Comparison of ENCODE assay signal across 16 mouse cellular contexts in the genomic region with DNA sequence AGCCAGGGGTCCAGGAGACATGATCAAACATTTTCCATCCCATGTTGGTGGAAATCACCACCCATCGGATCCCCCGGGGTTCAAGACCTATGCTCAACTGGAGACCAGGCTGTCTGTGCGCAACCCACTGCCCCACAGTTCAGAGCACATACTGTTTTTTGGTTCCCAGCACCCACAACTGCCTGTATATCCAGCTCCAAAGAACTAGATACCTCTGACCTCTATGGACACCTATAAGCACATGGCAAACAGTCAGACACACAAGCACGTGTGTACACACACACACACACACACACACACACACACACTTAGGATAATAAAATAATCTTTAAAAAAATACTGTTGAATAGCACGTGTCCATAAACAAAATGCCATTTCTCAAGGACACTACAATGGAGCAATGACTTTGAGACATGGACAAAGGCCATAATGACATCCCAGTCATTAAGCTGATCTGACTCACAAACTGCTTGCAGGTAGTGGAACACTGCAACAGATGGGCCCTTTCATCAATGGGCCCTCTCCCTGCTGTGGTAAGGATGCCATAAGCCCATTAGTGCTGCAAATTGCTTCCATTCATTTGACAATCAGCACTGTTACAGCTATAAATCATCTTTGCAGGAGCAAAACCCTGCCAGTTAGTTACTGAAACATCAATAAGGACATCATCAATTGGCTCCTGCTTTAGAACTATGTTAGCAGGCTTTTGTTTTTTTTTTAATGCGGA.
DNase-seq lines count a peak whose midpoint lies in the region; ATAC-seq and TF ChIP-seq lines count a peak whose summit lies in the region.
"Had no signal": no experiment of that assay in that cellular context is flagged by ENCODE, and none has a peak within 500 bp of the region (broad histone marks: within the 10 kb centered on the region; RNA-seq: fewer than 3 reads in every experiment).

No protein-coding gene starts in this region.

- no peak for TF ChIP-seq CTCF in left cerebral cortex, adult 2 months (IDR thresholded peaks at IDR 0.05)
- no peak for TF ChIP-seq CTCF in olfactory bulb, adult 2 months (IDR thresholded peaks at IDR 0.05; ENCODE audit: insufficient read depth, low read depth, low read length)

- peaks cover 12% of the 10 kb centered on the region; the same call in 1 of the 2 replicates for H3K4me1 ChIP-seq in hindbrain, embryonic 14.5 days (replicated peaks; ENCODE audit: control insufficient read depth, insufficient read depth, low read length)
- H3K4me1 ChIP-seq in olfactory bulb, adult 2 months (ENCODE audit: control insufficient read depth, insufficient read depth, low read length) = peaks cover 13% of the 10 kb centered on the region
- H3K4me1 ChIP-seq: intestine, embryonic 15.5 days had no signal

- no peak overlapping the region for H3K4me3 ChIP-seq in left cerebral cortex, adult 2 months
- H3K4me3 ChIP-seq in hindbrain, embryonic 14.5 days (replicated peaks; ENCODE audit: low read length) = no peak overlapping the region
- H3K4me3 ChIP-seq in olfactory bulb, adult 2 months (ENCODE audit: insufficient read depth, low read depth, low read length) = no peak overlapping the region
- H3K4me3 ChIP-seq: intestine, embryonic 15.5 days had no signal

- H3K27me3 ChIP-seq in hindbrain, embryonic 14.5 days (ENCODE audit: control insufficient read depth, insufficient read depth, low read length) = no peaks in the 10 kb centered on the region
- H3K27me3 ChIP-seq: CH12.LX; intestine, embryonic 15.5 days had no signal

- TF ChIP-seq POLR2A in olfactory bulb, adult 2 months (IDR thresholded peaks at IDR 0.05; ENCODE audit: insufficient read depth, low read depth, low read length) = no peak

- 79% methylated on average over 6 of the region's 6 CpGs for WGBS in hindbrain, embryonic 14.5 days
- WGBS in olfactory bulb, adult 2 months = 86% methylated on average over 6 of the region's 6 CpGs

- peak; percentile 48 for DNase-seq in cerebellum, adult 9-11 months
- DNase-seq in cerebellum, adult 11-12 months = no peak
- no peak for DNase-seq in left cerebral cortex, adult 2 months (ENCODE audit: extremely low spot score in 1 of 2, low spot score in 2 of 2)
- no peak for DNase-seq in left cerebral cortex, adult 8-10 months (ENCODE audit: low spot score in 2 of 2)
- DNase-seq in hindbrain, embryonic 14.5 days (ENCODE audit: low spot score) = peak; percentile 45
- no peak for DNase-seq in ovary, adult 18-20 months (ENCODE audit: low spot score)
- DNase-seq in adrenal gland, adult 18-20 months (ENCODE audit: low spot score in 2 of 2) = no peak
- DNase-seq: adrenal gland, postnatal 36 days; kidney, postnatal 10 days; liver, postnatal 0 days; lung, postnatal 4 days; midbrain, embryonic 14.5 days had no signal

- H3K9ac ChIP-seq in hindbrain, embryonic 14.5 days = no peak overlapping the region
- H3K9ac ChIP-seq: intestine, embryonic 15.5 days; liver, postnatal 0 days had no signal

- no peak overlapping the region for H3K4me2 ChIP-seq in hindbrain, embryonic 14.5 days (replicated peaks)
- H3K4me2 ChIP-seq: intestine, embryonic 15.5 days had no signal

- peak overlapping the region; percentile 15; the same call in 1 of the 2 replicates for H3K27ac ChIP-seq in left cerebral cortex, adult 2 months
- H3K27ac ChIP-seq in hindbrain, embryonic 14.5 days = no peak overlapping the region
- 0 out of 2 replicates have a peak overlapping the region, but pooled peaks have one; percentile 62 for H3K27ac ChIP-seq in olfactory bulb, adult 2 months (ENCODE audit: insufficient read depth, low read depth, low read length)
- H3K27ac ChIP-seq: intestine, embryonic 15.5 days had no signal

- intact Hi-C loops in left cerebral cortex, adult 2 months (cut with DNase I) = loop anchor here (10.0 kb wide), 1 partner anchor 216 kb away; no protein-coding TSS in a partner anchor

- no peaks in the 10 kb centered on the region for H3K9me3 ChIP-seq in hindbrain, embryonic 14.5 days (ENCODE audit: control insufficient read depth, low read length)
- H3K9me3 ChIP-seq: intestine, embryonic 15.5 days had no signal

- 0 out of 2 replicates have a peak, but pooled peaks have one; percentile 38 for ATAC-seq in hindbrain, embryonic 14.5 days (ENCODE audit: low FRiP score)
- ATAC-seq: activated CD4-positive, CD25-positive, alpha-beta regulatory T cell, adult 4 months; intestine, embryonic 15.5 days; liver, postnatal 0 days had no signal

- H3K36me3 ChIP-seq in hindbrain, embryonic 14.5 days (replicated peaks; ENCODE audit: control insufficient read depth, insufficient read depth) = no peaks in the 10 kb centered on the region
- H3K36me3 ChIP-seq: intestine, embryonic 15.5 days had no signal

Comparison
In these comparisons a context has a peak if more than half of its experiments do, and no peak if none do; other contexts are left out.
1. DNase-seq: peak in cerebellum, adult 9-11 months (single experiment) and hindbrain, embryonic 14.5 days (single experiment); none in cerebellum, adult 11-12 months (single experiment), left cerebral cortex, adult 2 months (0 of 2), left cerebral cortex, adult 8-10 months (0 of 2), ovary, adult 18-20 months (single experiment) and adrenal gland, adult 18-20 months (0 of 2).